Mouse (Mus musculus): ENCODE results near the gene Twf2. TPM values are rescaled to one million over a fixed set of nuclear protein-coding genes. Genes with fewer than 3 reads are reported as not detected.

Gene Twf2
- polyA plus RNA-seq, 1 experiment: 69.0 TPM

DNA sequence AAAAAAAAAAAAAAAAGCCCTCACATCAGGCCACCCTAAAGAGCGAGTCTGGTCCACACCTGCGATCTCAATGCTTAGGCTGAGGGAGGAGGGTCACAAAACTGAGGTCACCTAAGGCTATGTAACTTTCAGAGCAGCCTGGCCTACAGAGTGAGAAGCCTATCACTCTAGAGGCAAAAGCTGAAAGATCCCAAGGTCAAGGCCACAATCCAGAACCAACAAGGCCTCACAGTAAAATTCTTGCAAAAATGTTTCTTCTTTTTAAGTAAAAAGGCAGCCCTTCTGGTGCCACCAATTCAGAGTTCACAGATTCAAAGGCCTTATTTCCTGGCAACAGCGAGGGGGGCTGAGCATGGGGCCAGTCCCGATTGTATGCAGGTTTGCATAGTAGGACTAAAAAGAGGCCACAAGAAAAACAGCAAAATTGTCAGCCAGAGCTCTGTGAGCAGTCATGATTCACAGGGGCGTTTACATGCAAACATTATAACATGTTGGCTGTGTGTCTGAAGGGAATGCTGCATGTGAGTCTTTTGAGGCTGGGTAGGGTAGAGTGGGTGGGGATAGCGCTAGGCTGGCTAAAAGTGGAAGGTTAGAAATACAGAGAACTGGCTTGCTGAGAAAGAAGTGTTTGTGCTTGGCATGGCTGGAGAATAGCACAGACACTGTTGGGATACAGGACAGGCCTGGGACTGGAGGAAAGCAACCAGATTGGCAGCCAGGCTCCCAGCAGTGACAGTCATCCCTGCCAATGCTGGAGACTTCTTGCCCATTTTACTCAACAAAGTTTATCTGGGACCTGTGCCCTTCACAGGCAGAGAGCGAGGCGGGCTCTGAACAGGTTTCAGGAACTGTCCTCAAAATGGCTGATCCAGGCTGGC is 8.7 kb upstream of the Twf2 start:
- TF ChIP-seq CTCF (IDR thresholded peaks at IDR 0.05; ENCODE audit: insufficient read depth, low read length) (no peak), POLR2A (IDR thresholded peaks at IDR 0.05; ENCODE audit: borderline replicate concordance, extremely low read depth, low read depth, low read length) (no peak)
- no peak for DNase-seq
- peaks cover 3% of the 10 kb centered on the region for H3K4me1 ChIP-seq (ENCODE audit: control insufficient read depth, insufficient read depth, low read length)
- 87% methylated on average over 8 of the region's 8 CpGs for WGBS
- H3K4me3 ChIP-seq (replicated peaks; ENCODE audit: extremely low read depth, low read depth, low read length): no peak overlapping the region

DNA sequence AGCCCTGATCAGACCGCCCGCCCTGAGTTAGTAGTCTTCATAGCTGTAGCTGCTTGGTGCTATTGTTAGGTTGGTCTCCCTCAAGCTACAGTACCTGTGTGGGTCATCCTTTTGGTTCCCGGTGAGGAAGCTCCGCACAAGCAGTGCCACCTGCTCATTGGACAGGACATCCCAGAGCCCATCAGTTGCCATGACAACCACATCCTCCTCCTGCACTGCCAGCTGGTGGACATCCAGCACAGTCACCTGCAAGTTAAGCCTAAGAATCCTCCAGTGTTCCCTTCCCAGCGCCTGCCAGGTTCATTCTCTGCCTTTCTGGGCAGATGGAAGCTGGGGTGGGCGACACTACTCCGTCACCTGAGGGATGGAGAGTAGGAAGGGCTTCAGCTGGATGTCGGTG is 7.2 kb upstream of the Twf2 start:
- H3K4me1 ChIP-seq (ENCODE audit: control insufficient read depth, insufficient read depth, low read length): peaks cover 7% of the 10 kb centered on the region
- no peak for DNase-seq
- WGBS: 87% methylated on average over 8 of the region's 8 CpGs
- H3K4me3 ChIP-seq (replicated peaks; ENCODE audit: extremely low read depth, low read depth, low read length): no peak overlapping the region
- no peak for TF ChIP-seq CTCF (IDR thresholded peaks at IDR 0.05; ENCODE audit: insufficient read depth, low read length)

DNA sequence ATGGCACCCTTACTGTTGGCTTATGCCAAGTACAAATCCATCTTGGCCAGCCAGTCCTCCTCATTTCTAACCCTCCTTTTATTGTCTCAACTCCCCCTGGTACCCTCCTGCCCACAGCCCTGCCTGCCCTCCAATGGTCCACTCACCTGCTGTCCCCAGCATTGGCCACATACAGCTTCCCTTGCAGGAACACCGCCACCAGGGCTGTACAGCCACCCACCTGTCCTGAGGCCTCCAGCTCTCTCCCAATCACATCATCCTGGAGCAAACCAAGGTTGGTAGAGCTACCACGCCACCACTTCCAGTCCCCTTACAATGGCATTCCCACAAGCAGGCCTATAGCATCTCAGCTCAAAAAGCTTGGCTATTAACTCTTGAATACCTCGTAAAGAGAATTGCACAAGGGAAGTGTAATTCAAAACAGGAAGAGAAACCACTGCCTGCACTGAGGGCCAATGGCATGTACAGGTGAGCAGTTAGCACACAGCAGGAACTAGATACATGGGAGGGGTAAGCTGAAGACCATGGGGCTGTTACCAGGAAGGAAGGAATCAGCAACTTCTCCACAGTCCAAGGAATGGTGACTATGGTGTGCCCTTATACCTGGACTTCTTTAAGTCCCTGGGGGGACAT is 5.7 kb upstream of the Twf2 start:
- Histone ChIP-seq H3K4me1 (ENCODE audit: control insufficient read depth, insufficient read depth, low read length) (peaks cover 7% of the 10 kb centered on the region), H3K4me3 (replicated peaks; ENCODE audit: extremely low read depth, low read depth, low read length) (no peak overlapping the region)
- no peak for TF ChIP-seq CTCF (IDR thresholded peaks at IDR 0.05; ENCODE audit: insufficient read depth, low read length)
- TF ChIP-seq POLR2A (IDR thresholded peaks at IDR 0.05; ENCODE audit: borderline replicate concordance, extremely low read depth, low read depth, low read length): no peak
- 83% methylated on average over 3 of the region's 3 CpGs for WGBS
- no peak for DNase-seq

DNA sequence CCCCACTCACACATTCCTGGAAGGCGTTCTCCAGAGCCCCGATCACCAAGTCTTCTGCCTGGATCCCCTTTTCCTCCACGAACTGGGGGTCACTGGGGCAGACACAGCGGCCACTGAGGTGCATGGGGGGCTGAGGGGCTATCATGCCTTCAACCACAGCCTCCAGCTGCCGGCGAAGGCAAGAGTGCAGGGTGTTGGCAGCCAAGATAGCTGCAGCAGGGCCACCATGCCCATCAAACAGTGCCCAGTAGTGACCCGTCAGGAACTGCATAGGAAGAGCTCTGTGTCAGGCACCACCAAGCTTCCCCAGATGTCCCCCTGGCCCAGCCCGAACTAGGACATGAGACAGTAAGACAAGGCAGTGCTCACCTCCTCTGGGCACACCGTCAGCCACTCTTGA is 5.2 kb upstream of the Twf2 start:
- no peak overlapping the region for H3K4me3 ChIP-seq (replicated peaks; ENCODE audit: extremely low read depth, low read depth, low read length)
- H3K4me1 ChIP-seq (ENCODE audit: control insufficient read depth, insufficient read depth, low read length): peaks cover 9% of the 10 kb centered on the region
- TF ChIP-seq CTCF (IDR thresholded peaks at IDR 0.05; ENCODE audit: insufficient read depth, low read length) (no peak), POLR2A (IDR thresholded peaks at IDR 0.05; ENCODE audit: borderline replicate concordance, extremely low read depth, low read depth, low read length) (no peak)
- no peak for DNase-seq
- WGBS: 93% methylated on average over 9 of the region's 9 CpGs

DNA sequence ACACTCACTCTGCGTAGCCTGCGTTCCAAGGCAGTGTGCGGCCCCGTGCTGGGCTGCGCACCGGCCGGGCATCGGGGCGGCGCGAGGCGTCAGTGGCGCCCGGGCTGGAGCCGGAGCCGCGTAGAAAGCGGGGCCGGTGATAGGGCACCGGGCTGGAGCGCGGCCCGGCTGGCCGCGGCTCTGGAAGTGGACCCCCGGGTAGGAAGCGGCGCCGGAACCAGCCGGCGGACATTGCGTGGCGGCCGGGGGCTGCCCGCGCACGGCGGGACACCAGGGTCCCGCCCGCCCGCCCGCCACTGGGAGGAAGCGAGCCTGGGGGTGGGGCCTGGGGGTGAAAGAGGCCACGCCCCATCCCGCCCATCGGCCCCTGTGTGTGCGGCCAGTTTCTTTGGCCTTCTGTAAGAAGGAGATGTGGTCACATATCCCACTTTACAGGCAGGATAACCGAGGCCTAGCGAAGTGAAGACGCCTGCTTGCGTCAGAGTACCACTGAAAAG is 3.9 kb upstream of the Twf2 start:
- peaks cover 9% of the 10 kb centered on the region for H3K4me1 ChIP-seq (ENCODE audit: control insufficient read depth, insufficient read depth, low read length)
- peak; percentile 80 for DNase-seq
- TF ChIP-seq POLR2A (IDR thresholded peaks at IDR 0.05; ENCODE audit: borderline replicate concordance, extremely low read depth, low read depth, low read length) (peak; percentile 60; the same call in 1 of the 2 replicates), CTCF (IDR thresholded peaks at IDR 0.05; ENCODE audit: insufficient read depth, low read length) (no peak)
- under 1% methylated on average over 49 of the region's 51 CpGs for WGBS
- peak overlapping the region; percentile 81 for H3K4me3 ChIP-seq (replicated peaks; ENCODE audit: extremely low read depth, low read depth, low read length)

DNA sequence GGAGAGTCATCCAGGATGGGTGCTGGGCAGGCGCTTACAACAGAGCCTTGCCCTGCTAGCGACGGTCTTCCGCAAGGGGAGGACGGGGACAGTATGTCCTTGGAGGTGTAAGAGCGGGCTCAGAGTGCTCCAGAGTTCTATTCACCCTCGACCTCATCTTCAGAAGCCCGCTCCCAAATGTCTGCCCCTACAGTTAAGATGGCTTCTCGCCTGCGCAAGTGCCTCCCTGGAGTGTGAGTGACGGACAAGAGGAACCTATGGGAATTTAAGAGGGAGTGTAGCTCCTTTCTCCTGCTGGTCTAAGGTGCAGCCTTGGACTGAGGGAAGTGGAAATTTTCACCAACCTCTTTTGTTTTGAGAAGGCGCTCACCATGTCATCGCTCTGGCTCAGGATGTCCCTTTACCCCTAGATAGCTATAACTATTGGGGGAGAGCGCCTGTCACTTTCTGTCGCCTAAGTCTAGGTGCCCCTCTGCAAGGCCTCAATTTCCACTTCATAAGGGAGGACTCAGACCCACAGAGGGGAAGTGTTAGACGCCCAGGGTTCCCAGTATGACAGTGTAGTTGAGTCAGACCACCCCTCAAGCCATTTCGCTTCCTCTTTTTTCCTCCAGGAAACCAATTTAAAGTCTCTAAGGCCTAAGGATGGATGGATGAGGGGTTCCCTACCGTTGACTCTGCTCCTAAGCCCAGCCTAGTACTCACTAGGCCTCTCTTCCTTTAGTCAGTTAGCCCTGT is 3.2 kb upstream of the Twf2 start, which contains the start of gene Ppm1m:
Ppm1m (minus strand) TSS at position 212 of the 738 bp plus-strand sequence.
- Histone ChIP-seq H3K4me3 (replicated peaks; ENCODE audit: extremely low read depth, low read depth, low read length) (peak within 1 kb of the TSS; percentile 81), H3K4me1 (ENCODE audit: control insufficient read depth, insufficient read depth, low read length) (peaks cover 13% of the 10 kb centered on the region)
- DNase-seq: no peak
- TF ChIP-seq CTCF (IDR thresholded peaks at IDR 0.05; ENCODE audit: insufficient read depth, low read length) (no peak), POLR2A (IDR thresholded peaks at IDR 0.05; ENCODE audit: borderline replicate concordance, extremely low read depth, low read depth, low read length) (no peak)
- 53% methylated on average over 18 of the region's 18 CpGs for WGBS

DNA sequence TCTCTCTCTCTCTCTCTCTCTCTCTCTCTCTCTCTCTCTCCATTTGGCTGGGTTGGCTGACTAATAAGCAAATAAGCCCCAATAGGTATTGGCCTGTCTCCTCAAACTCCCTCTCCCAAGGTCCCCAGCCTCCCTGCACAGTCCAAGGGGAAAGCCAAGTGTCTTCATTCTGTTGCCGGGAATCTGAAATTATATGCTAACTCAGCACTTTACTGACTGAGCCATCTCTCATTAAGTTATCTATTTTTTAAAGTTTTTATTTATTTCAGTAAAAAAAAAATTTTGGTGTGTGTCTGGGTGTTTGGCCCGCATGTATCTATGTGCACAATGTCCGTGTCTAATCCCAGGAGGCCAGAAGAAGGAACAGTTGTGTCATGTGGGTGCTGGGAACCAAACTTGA is 1.0 kb upstream of the Twf2 start:
- TF ChIP-seq CTCF (IDR thresholded peaks at IDR 0.05; ENCODE audit: insufficient read depth, low read length) (no peak), POLR2A (IDR thresholded peaks at IDR 0.05; ENCODE audit: borderline replicate concordance, extremely low read depth, low read depth, low read length) (no peak)
- 86% methylated on average over 3 of the region's 3 CpGs for WGBS
- Histone ChIP-seq H3K4me1 (ENCODE audit: control insufficient read depth, insufficient read depth, low read length) (peaks cover 22% of the 10 kb centered on the region), H3K4me3 (replicated peaks; ENCODE audit: extremely low read depth, low read depth, low read length) (no peak overlapping the region)
- DNase-seq: no peak

DNA sequence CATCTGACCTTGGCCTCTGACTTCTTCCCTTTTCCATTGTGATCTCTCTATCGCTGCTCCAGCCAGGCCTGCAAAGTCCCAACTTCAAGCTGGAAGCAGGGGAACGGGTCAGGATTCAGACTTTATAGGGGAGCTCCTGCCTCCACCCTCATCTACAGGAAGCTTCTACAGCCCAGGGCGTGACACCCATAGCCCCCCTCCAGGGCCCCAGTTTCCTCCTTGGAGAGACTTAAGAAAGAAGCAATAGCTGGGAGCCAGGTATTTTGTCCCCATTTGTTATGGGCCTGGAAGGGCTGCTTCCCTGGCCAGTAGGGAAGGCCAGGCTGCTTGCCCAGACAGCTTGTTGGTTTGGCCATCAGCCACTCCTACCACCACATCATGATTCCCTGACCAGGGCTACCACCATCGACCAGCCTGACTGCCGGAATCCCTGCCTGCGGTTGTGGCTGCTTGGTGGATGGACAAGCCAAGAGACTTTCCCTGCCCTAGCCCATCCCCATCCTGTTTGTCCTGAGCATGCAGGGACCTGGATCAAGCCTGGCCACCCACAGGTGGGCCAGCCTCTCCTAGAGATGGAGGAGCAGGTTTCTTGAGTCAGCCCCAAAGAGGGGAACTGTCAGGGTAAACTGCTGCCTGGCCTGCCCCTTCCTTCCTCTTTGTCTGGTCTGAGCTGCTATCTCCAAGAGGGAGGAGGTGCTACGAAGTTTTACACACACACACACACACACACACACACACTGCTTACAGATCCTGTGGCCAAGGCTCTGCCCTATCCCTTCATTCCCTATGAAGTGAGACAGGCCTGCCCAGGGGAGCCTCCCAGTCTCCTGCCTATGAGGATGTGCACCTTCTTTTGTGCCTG is 1.3 kb downstream of the Twf2 start:
- peak overlapping the region; percentile 7 for H3K4me3 ChIP-seq (replicated peaks; ENCODE audit: extremely low read depth, low read depth, low read length)
- no peak for DNase-seq
- TF ChIP-seq POLR2A (IDR thresholded peaks at IDR 0.05; ENCODE audit: borderline replicate concordance, extremely low read depth, low read depth, low read length): no peak
- no peak for TF ChIP-seq CTCF (IDR thresholded peaks at IDR 0.05; ENCODE audit: insufficient read depth, low read length)
- 31% methylated on average over 7 of the region's 7 CpGs for WGBS
- peaks cover 22% of the 10 kb centered on the region for H3K4me1 ChIP-seq (ENCODE audit: control insufficient read depth, insufficient read depth, low read length)
